Mouse (Mus musculus) heart, embryonic 11.5 days (tissue): Measurements from ENCODE around the gene Cdkn1a. TPM values are rescaled to one million over a fixed set of nuclear protein-coding genes. Genes with fewer than 3 reads are reported as not detected.
"Not testable (repeated sequence)": the region's sequence is repeated elsewhere in the genome, so short reads cannot be mapped to it uniquely, and the experiment has no call there.

ENCODE experiments used
- ATAC-seq: fragments of 200-750 bp; cut with Nextera tagmentation; replicated peaks from 2 replicates; pipeline ENCODE4 v1.8.0; 2017; ENCODE audit warnings: moderate library complexity; ENCODE audit not compliant: insufficient number of reproducible peaks, low FRiP score, low TSS enrichment
- H3K27ac ChIP-seq: fragments of 300-500 bp; sonication (generic); 2 replicates; pipeline ENCODE4 v1.5.1; 2014; ENCODE audit warnings: mild to moderate bottlenecking, low read depth, low read length
- H3K27me3 ChIP-seq: fragments of 300-500 bp; sonication (generic); 2 replicates; pipeline ENCODE4 v1.6.1; 2014; ENCODE audit warnings: mild to moderate bottlenecking, low read length, mixed read lengths; ENCODE audit not compliant: control insufficient read depth, insufficient read depth
- H3K36me3 ChIP-seq: fragments of 300-500 bp; sonication (generic); 2 replicates; pipeline ENCODE4 v1.6.1; 2014; ENCODE audit warnings: mild to moderate bottlenecking, low read length, moderate library complexity, mixed read lengths; ENCODE audit not compliant: control insufficient read depth, insufficient read depth
- H3K4me1 ChIP-seq: fragments of 300-500 bp; sonication (generic); 2 replicates; pipeline ENCODE4 v1.6.1; 2014; ENCODE audit warnings: low read length; ENCODE audit not compliant: control insufficient read depth, insufficient read depth
- H3K4me2 ChIP-seq: fragments of 300-500 bp; sonication (generic); 2 replicates; pipeline ENCODE4 v1.6.1; 2014; ENCODE audit warnings: mild to moderate bottlenecking, moderate library complexity
- H3K4me3 ChIP-seq: fragments of 300-500 bp; sonication (generic); 2 replicates; pipeline ENCODE4 v1.5.1; 2014; ENCODE audit warnings: low read depth, low read length
- H3K9ac ChIP-seq: fragments of 300-500 bp; sonication (generic); 2 replicates; pipeline ENCODE4 v1.6.1; 2014; ENCODE audit warnings: mild to moderate bottlenecking, low read depth, low read length, moderate library complexity
- H3K9me3 ChIP-seq: fragments of 300-500 bp; sonication (generic); replicated peaks from 2 replicates; pipeline ENCODE4 v1.6.1; 2016; ENCODE audit warnings: low read length; ENCODE audit not compliant: control insufficient read depth
- WGBS: fragments of 180-500 bp; shearing (Covaris S2); extraction: QIAGEN DNeasy Blood & Tissue Kit; methylation state at CpG from one replicate; pipeline ENCODE4 v1.1.7; 2014; ENCODE audit not compliant: insufficient replicate concordance; 5-methylcytosine and 5-hydroxymethylcytosine counted together
- polyA plus RNA-seq: library from polyadenylated mRNA; unstranded; fragments of >200 nt; fragmentation: Nextera tagmentation; extraction: Ambion mirVana; gene quantifications from 2 replicates; pipeline ENCODE4 v1.2.1, GENCODE M21; 2014

The Cdkn1a gene
- 39.3 TPM in 2 replicates for polyA plus RNA-seq

- ATAC-seq = no peak
- Histone ChIP-seq H3K9me3 (no peaks in the 10 kb centered on the region), H3K9ac (no peak within 1 kb of the TSS), H3K4me1 (no peaks in the 10 kb centered on the region; the same call in 1 of the 2 replicates), H3K36me3 (no peaks in the 10 kb centered on the region), H3K27ac (no peak within 1 kb of the TSS), H3K4me3 (no peak within 1 kb of the TSS), H3K4me2 (no peak within 1 kb of the TSS), H3K27me3 (peaks cover 11% of the 10 kb centered on the region)
- 73% methylated on average over 3 of the region's 3 CpGs for WGBS
These were observed at the start of gene Cdkn1a for GRCm38 (mm10) chr17:29090776-29091175. Gene Cdkn1a (plus strand): TSS chr17:29090976.

DNA sequence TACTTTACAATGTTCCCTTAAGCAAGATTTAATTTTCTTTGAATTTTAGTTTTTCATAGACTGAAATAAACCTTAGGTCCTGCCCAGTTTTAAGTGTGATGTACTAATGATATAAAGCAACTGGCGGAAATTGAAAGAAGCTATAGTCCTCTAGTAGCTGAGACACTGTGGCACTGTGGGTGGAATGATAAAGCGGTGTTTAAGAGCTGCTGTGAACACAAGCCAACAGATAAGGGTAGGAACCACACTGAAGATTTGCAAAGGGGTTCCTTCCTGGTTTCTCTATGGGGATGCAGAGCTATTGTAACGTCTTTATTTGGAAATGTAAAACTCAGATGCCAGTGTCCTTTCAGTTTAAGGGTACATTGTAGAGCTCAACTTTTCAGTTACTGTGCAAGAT, 49.1 kb upstream of the Cdkn1a start:
- not testable (repeated sequence) for H3K4me1 ChIP-seq, H3K9ac ChIP-seq, H3K9me3 ChIP-seq, H3K4me3 ChIP-seq, H3K27ac ChIP-seq, ATAC-seq, H3K4me2 ChIP-seq, H3K27me3 ChIP-seq
- H3K36me3 ChIP-seq = peaks cover 72% of the 10 kb centered on the region
- WGBS = 63% methylated on average over 3 of the region's 3 CpGs

DNA sequence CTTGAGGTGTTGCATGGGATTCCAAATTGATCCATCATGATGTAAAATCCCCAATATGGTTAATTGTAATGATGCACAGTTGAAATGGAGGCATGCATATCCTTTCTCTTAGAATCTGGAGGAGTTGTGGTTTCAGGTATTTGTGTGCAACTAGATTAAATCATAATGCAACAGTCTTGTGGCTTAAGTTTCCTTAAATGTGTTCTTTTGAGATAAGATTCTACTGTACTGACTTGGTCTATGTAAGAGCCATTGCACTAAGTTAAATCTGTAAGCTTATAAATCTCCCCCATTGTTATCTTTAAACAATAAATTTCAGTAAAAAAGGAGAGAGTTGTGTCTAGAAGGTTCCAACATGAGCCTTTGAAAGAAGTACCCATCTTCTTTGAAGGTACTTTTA, 48.2 kb upstream of the Cdkn1a start:
- H3K36me3 ChIP-seq = peaks cover 67% of the 10 kb centered on the region
- no peak overlapping the region for H3K4me2 ChIP-seq
- ATAC-seq = no peak
- no peak overlapping the region for H3K27ac ChIP-seq
- H3K9ac ChIP-seq = no peak overlapping the region
- no peaks in the 10 kb centered on the region for H3K27me3 ChIP-seq
- H3K4me3 ChIP-seq = no peak overlapping the region
- no peaks in the 10 kb centered on the region for H3K4me1 ChIP-seq
- H3K9me3 ChIP-seq = no peaks in the 10 kb centered on the region

- H3K36me3 ChIP-seq = peaks cover 64% of the 10 kb centered on the region
- no peaks in the 10 kb centered on the region for H3K9me3 ChIP-seq
- H3K4me2 ChIP-seq = no peak overlapping the region
- no peak overlapping the region for H3K9ac ChIP-seq
- H3K4me1 ChIP-seq = no peaks in the 10 kb centered on the region
- no peaks in the 10 kb centered on the region for H3K27me3 ChIP-seq
- ATAC-seq = no peak
- no peak overlapping the region for H3K27ac ChIP-seq
- 89% methylated on average over 3 of the region's 3 CpGs for WGBS
- no peak overlapping the region for H3K4me3 ChIP-seq
These were observed 47.2 kb upstream of the Cdkn1a start for GRCm38 (mm10) chr17:29043583-29043982.

DNA sequence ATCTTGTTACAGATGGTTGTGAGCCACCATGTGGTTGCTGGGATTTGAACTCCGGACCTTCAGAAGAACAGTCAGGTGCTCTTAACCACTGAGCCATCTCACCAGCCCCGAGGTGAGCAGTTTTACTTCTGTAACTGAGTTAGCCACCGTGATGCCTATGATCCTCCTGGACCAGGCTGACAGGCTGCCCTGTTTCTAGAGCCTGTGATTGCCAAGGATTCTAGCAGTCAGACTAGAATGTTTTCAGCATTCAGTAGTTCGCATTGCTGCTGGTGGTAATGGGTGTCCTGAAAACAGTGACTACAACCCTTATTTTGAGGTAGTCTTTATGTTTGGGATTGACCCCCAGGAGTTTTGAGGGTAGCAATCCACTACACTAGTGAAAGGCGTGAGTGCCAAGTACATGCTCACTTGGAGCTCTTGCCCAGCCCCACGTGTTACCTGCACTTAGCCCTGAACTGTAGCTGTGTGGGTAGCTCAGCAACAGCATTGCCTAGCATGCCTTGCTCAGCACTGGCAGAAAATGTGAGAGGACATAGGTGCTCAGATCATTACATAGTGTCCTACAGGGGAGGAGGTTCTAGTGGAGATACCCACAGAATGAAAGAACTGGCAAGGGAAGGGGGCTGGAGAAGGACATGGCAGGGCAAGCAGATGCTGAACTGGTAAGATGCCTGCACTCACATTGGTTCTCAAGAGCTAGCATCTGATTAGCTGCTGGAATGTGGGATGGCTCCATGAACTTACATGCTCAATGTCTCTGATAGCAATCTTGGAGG, 46.4 kb upstream of the Cdkn1a start:
- H3K4me3 ChIP-seq = no peak overlapping the region
- no peak overlapping the region for H3K9ac ChIP-seq
- no peaks in the 10 kb centered on the region for H3K4me1 ChIP-seq
- H3K36me3 ChIP-seq = peaks cover 58% of the 10 kb centered on the region
- no peak overlapping the region for H3K4me2 ChIP-seq
- no peaks in the 10 kb centered on the region for H3K27me3 ChIP-seq
- 90% methylated on average over 6 of the region's 6 CpGs for WGBS
- H3K9me3 ChIP-seq = no peaks in the 10 kb centered on the region
- no peak for ATAC-seq
- H3K27ac ChIP-seq = no peak overlapping the region

DNA sequence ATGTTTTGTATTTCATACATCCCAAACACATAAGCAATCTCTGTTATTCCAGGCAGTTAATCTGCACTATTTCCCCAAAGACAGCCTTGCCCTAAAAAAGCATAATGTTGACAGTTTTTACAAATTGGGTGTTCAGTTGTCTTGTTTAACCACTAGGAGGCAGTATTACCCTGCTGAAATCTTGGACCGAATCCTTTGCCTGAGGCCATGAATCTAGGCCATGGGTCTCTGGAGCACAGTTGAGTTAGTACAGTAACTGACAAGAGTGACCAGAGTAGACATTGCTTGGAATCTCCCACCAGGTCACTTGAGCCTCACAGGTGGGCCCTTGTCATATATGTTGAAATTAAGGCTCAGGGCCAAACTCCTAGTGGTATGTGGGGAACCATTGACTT, 45.9 kb upstream of the Cdkn1a start:
- Histone ChIP-seq H3K27ac (no peak overlapping the region), H3K9ac (no peak overlapping the region), H3K4me3 (no peak overlapping the region), H3K4me2 (no peak overlapping the region), H3K4me1 (peaks cover 3% of the 10 kb centered on the region), H3K36me3 (peaks cover 52% of the 10 kb centered on the region), H3K9me3 (no peaks in the 10 kb centered on the region), H3K27me3 (no peaks in the 10 kb centered on the region)
- no peak for ATAC-seq
- WGBS = 83% methylated on average over 1 of the region's 1 CpGs

GRCm38 (mm10) chr17:29045741-29046530, 44.8 kb upstream of the Cdkn1a start:
- ATAC-seq = no peak
- WGBS = 60% methylated on average over 12 of the region's 12 CpGs
- H3K9ac ChIP-seq = no peak overlapping the region
- H3K27ac ChIP-seq = peak overlapping the region; percentile 50; the same call in 1 of the 2 replicates
- peaks cover 13% of the 10 kb centered on the region for H3K4me1 ChIP-seq
- no peak overlapping the region for H3K4me2 ChIP-seq
- peaks cover 42% of the 10 kb centered on the region for H3K36me3 ChIP-seq
- no peak overlapping the region for H3K4me3 ChIP-seq
- no peaks in the 10 kb centered on the region for H3K9me3 ChIP-seq
- H3K27me3 ChIP-seq = no peaks in the 10 kb centered on the region

DNA sequence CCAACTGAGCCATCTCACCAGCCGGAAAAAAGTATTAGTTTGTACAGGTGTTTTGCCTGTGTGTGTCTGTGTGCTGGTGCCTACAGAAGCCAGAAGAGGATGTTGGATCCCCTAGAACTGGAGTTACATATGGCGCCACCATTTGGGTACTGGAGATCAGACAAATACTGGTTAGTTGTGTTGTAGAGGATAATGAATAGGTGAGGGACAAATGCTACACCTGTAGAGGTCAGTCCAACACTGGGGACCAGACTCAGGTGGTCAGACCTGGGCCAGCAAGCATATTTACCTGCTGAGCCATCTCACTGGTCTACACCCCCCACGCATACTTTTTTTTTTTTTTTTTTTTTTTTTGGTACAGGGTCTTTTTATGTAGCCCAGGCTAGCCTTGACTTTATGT, 43.9 kb upstream of the Cdkn1a start:
- Histone ChIP-seq H3K4me2 (no peak overlapping the region), H3K9me3 (no peaks in the 10 kb centered on the region), H3K4me1 (peaks cover 16% of the 10 kb centered on the region), H3K9ac (no peak overlapping the region), H3K27ac (no peak overlapping the region), H3K36me3 (peaks cover 37% of the 10 kb centered on the region), H3K4me3 (no peak overlapping the region), H3K27me3 (no peaks in the 10 kb centered on the region)
- WGBS = 96% methylated on average over 3 of the region's 3 CpGs
- ATAC-seq = no peak
